Mouse (Mus musculus): ENCODE data around the gene Cracr2a. TPM values are rescaled to one million over a fixed set of nuclear protein-coding genes. Genes with fewer than 3 reads are reported as not detected.

Gene Cracr2a
- polyA plus RNA-seq, 2 experiments, result 1.3 to 1.4 TPM

DNA sequence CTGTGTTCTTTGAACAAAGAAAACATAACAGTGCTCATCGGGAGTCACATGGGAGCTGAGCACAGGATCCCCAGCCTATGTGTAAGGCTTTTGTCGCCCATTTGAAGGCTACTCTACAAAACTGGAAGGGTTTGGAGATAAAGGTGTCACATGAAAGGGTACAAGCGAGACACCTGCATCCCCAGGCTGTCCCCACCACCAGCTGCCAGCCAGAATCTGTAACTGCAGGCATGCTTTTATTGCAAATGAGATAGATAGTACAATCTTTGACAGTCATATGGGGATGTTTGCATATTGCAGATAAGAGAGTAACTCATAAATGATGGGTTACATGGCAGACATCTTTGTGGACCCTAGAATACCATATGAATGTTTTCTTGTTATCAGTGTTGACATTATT lies 30.3 kb downstream of the Cracr2a start:
- H3K27me3 ChIP-seq (ENCODE audit: control insufficient read depth, insufficient read depth, low read length), result no peaks in the 10 kb centered on the region
- WGBS, result 76% methylated on average over 3 of the region's 3 CpGs
- TF ChIP-seq POLR2A (IDR thresholded peaks at IDR 0.05; ENCODE audit: borderline replicate concordance, extremely low read depth, insufficient read depth, insufficient read length), result no peak

DNA sequence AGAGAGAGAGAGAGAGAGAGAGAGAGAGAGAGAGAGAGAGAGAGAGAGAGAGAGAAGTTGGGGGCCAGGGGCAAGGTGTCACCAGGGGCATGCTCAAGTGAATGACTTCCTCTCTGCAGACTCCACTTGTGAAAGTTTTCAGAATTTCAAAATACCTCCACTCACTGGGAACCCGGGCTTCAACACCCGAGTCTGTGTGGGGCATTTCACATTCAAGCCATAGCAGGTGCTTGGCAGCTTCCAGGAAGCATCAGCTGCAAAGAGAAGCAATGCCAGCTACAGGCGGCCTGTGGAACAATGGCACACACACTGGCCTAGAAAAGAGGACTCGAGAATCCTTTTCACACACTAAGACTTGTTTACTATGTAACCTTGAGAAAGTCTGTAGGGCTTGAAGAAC lies 32.3 kb downstream of the Cracr2a start:
- H3K4me1 ChIP-seq (ENCODE audit: control insufficient read depth, insufficient read depth, low read length), result no peaks in the 10 kb centered on the region
- H3K27ac ChIP-seq (replicated peaks; ENCODE audit: low read depth, low read length), result no peak overlapping the region
- no peak overlapping the region for H3K4me3 ChIP-seq (replicated peaks; ENCODE audit: low read length)
- H3K9me3 ChIP-seq (ENCODE audit: control insufficient read depth, low read length), result no peaks in the 10 kb centered on the region
- DNase-seq (ENCODE audit: low spot score) (no peak), ATAC-seq (ENCODE audit: low FRiP score, low read depth) (no peak)
- WGBS, result 65% methylated on average over 4 of the region's 4 CpGs
- no peaks in the 10 kb centered on the region for H3K27me3 ChIP-seq (ENCODE audit: control insufficient read depth, insufficient read depth, low read length)
- no peak overlapping the region for H3K9ac ChIP-seq (ENCODE audit: low read depth, low read length, severe bottlenecking)
- TF ChIP-seq POLR2A (IDR thresholded peaks at IDR 0.05; ENCODE audit: borderline replicate concordance, extremely low read depth, insufficient read depth, insufficient read length), result no peak
- H3K36me3 ChIP-seq (ENCODE audit: control insufficient read depth, insufficient read depth, low read length), result no peaks in the 10 kb centered on the region
- no peak overlapping the region for H3K4me2 ChIP-seq (replicated peaks; ENCODE audit: low read depth, low read length, severe bottlenecking)

More for the DNA sequence above, 30.3 kb downstream of the Cracr2a start:
- Histone ChIP-seq H3K27ac (replicated peaks; ENCODE audit: low read depth, low read length) (no peak overlapping the region), H3K9me3 (ENCODE audit: control insufficient read depth, low read length) (no peaks in the 10 kb centered on the region), H3K4me1 (ENCODE audit: control insufficient read depth, insufficient read depth, low read length) (no peaks in the 10 kb centered on the region), H3K9ac (ENCODE audit: low read depth, low read length, severe bottlenecking) (no peak overlapping the region), H3K4me3 (replicated peaks; ENCODE audit: low read length) (no peak overlapping the region), H3K4me2 (replicated peaks; ENCODE audit: low read depth, low read length, severe bottlenecking) (no peak overlapping the region), H3K36me3 (ENCODE audit: control insufficient read depth, insufficient read depth, low read length) (no peaks in the 10 kb centered on the region)
- ATAC-seq (ENCODE audit: low FRiP score, low read depth) (no peak), DNase-seq (ENCODE audit: low spot score) (no peak)

GRCm38 (mm10) chr6:127599280-127599679 lies 38.1 kb downstream of the Cracr2a start:
- no peak for DNase-seq (ENCODE audit: low spot score)
- Histone ChIP-seq H3K9me3 (ENCODE audit: control insufficient read depth, low read length) (no peaks in the 10 kb centered on the region), H3K27me3 (ENCODE audit: control insufficient read depth, insufficient read depth, low read length) (0 out of 2 replicates have a peak, but pooled peaks cover 4% of the 10 kb centered on the region), H3K27ac (replicated peaks; ENCODE audit: low read depth, low read length) (no peak overlapping the region), H3K4me2 (replicated peaks; ENCODE audit: low read depth, low read length, severe bottlenecking) (no peak overlapping the region), H3K4me1 (ENCODE audit: control insufficient read depth, insufficient read depth, low read length) (0 out of 2 replicates have a peak, but pooled peaks cover 4% of the 10 kb centered on the region), H3K9ac (ENCODE audit: low read depth, low read length, severe bottlenecking) (no peak overlapping the region), H3K4me3 (replicated peaks; ENCODE audit: low read length) (no peak overlapping the region), H3K36me3 (ENCODE audit: control insufficient read depth, insufficient read depth, low read length) (no peaks in the 10 kb centered on the region)
- TF ChIP-seq POLR2A (IDR thresholded peaks at IDR 0.05; ENCODE audit: borderline replicate concordance, extremely low read depth, insufficient read depth, insufficient read length), result no peak
- 20% methylated on average over 6 of the region's 6 CpGs for WGBS
- no peak for ATAC-seq (ENCODE audit: low FRiP score, low read depth)

DNA sequence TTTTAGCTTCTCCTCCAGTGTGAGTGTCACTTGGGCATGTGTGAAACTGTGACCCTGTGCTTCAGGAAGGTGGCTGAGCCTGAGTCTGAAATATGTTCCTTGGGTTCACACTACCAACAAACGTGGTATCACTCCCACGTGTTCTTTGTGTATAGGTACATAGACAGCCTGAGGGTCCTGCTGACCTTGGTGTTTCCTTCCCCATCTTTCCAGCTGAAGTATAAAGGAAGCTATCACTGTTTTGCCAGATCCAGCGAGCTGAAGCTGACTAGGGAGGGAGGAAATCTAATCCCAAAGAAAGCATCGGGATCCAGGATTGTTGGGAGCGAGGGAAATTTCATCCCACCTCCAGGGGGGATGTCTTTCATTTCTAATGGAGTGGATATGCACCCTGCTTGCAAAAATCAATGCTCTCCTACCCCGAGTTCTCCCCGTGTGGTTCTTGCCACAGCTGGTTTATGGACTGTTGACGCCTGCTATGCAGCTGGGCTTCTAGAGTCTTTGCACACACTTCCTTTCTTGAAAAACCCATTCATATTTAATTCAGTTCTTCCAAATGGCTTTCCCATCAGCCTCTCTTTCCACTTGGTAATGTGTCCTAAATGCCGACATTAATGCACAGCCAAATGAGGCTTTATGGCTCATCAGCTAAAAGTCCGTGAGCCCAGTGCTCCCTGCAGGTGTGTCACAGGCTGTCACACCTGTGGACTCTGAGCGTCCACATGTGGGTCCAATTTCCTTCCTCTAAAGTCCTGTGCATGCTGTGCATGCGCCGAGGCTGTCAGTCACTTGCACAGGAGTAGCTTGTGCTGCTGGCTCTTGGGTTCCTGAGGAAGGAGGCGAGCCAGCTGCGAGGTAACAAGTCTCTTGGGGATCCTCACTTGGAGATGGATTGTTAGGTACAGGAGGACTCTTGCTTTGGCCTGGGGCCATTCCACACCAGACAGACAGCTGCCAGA lies 44.2 kb downstream of the Cracr2a start:
- peak; percentile 85 for ATAC-seq (ENCODE audit: low FRiP score, low read depth)
- DNase-seq (ENCODE audit: low spot score), result peak; percentile 68
- H3K36me3 ChIP-seq (ENCODE audit: control insufficient read depth, insufficient read depth, low read length), result no peaks in the 10 kb centered on the region
- no peak overlapping the region for H3K4me3 ChIP-seq (replicated peaks; ENCODE audit: low read length)
- H3K4me1 ChIP-seq (ENCODE audit: control insufficient read depth, insufficient read depth, low read length), result peaks cover 11% of the 10 kb centered on the region
- peak overlapping the region; percentile 16; the same call in 1 of the 2 replicates for H3K4me2 ChIP-seq (replicated peaks; ENCODE audit: low read depth, low read length, severe bottlenecking)
- WGBS, result 18% methylated on average over 15 of the region's 15 CpGs
- TF ChIP-seq POLR2A (IDR thresholded peaks at IDR 0.05; ENCODE audit: borderline replicate concordance, extremely low read depth, insufficient read depth, insufficient read length), result no peak
- H3K9ac ChIP-seq (ENCODE audit: low read depth, low read length, severe bottlenecking), result no peak overlapping the region
- no peaks in the 10 kb centered on the region for H3K27me3 ChIP-seq (ENCODE audit: control insufficient read depth, insufficient read depth, low read length)
- no peaks in the 10 kb centered on the region for H3K9me3 ChIP-seq (ENCODE audit: control insufficient read depth, low read length)
- no peak overlapping the region; the same call in 1 of the 2 replicates for H3K27ac ChIP-seq (replicated peaks; ENCODE audit: low read depth, low read length)

GRCm38 (mm10) chr6:127609673-127610072 lies 48.5 kb downstream of the Cracr2a start:
- Histone ChIP-seq H3K36me3 (ENCODE audit: control insufficient read depth, insufficient read depth, low read length) (no peaks in the 10 kb centered on the region), H3K27me3 (ENCODE audit: control insufficient read depth, insufficient read depth, low read length) (no peaks in the 10 kb centered on the region), H3K4me3 (replicated peaks; ENCODE audit: low read length) (no peak overlapping the region), H3K4me1 (ENCODE audit: control insufficient read depth, insufficient read depth, low read length) (peaks cover 10% of the 10 kb centered on the region), H3K4me2 (replicated peaks; ENCODE audit: low read depth, low read length, severe bottlenecking) (no peak overlapping the region), H3K9me3 (ENCODE audit: control insufficient read depth, low read length) (no peaks in the 10 kb centered on the region), H3K27ac (replicated peaks; ENCODE audit: low read depth, low read length) (no peak overlapping the region), H3K9ac (ENCODE audit: low read depth, low read length, severe bottlenecking) (no peak overlapping the region)
- TF ChIP-seq POLR2A (IDR thresholded peaks at IDR 0.05; ENCODE audit: borderline replicate concordance, extremely low read depth, insufficient read depth, insufficient read length), result no peak
- ATAC-seq (ENCODE audit: low FRiP score, low read depth), result no peak
- DNase-seq (ENCODE audit: low spot score), result no peak
